Mouse (Mus musculus) ES-E14 (cell line): ENCODE data around the gene Bcl9l. TPM values are rescaled to one million over a fixed set of nuclear protein-coding genes. Genes with fewer than 3 reads are reported as not detected.

Source experiments
- DNase-seq: peaks from one replicate; pipeline ENCODE4 v3.0.0-alpha.2; 2013; ENCODE audit warnings: low read depth, low spot score
- H3K27ac ChIP-seq: 2 replicates; pipeline ENCODE4 v1.5.1; 2012; ENCODE audit warnings: low read depth, mild to moderate bottlenecking, low read length, moderate library complexity, mixed read lengths; ENCODE audit not compliant: poor library complexity, insufficient read depth, severe bottlenecking
- H3K36me3 ChIP-seq: 2 replicates; pipeline ENCODE4 v1.6.1; 2012; ENCODE audit warnings: mild to moderate bottlenecking, low read length, moderate library complexity, mixed read lengths; ENCODE audit not compliant: control insufficient read depth, poor library complexity, insufficient read depth, severe bottlenecking
- H3K4me1 ChIP-seq, 2 experiments: fragments of 150-350 bp in 1 of 2; sonication (generic) in 1 of 2; 2 replicates each; pipeline ENCODE4 v1.6.1; 2012; ENCODE audit warnings: low read length in 2 of 2, mild to moderate bottlenecking in 1 of 2, mixed read lengths in 1 of 2; ENCODE audit not compliant: control insufficient read depth in 2 of 2, insufficient read depth in 2 of 2, poor library complexity in 1 of 2
- H3K4me3 ChIP-seq, 2 experiments: fragments of 150-350 bp in 1 of 2; sonication (generic) in 1 of 2; 2 replicates each; pipeline ENCODE4 v1.5.1; 2012; ENCODE audit warnings: low read length in 2 of 2, low read depth in 1 of 2, mild to moderate bottlenecking in 1 of 2, mixed read lengths in 1 of 2; ENCODE audit not compliant: insufficient read depth in 1 of 2, poor library complexity in 1 of 2, severe bottlenecking in 1 of 2
- H3K9ac ChIP-seq: 2 replicates; pipeline ENCODE4 v1.6.1; 2012; ENCODE audit warnings: low read depth, mild to moderate bottlenecking, low read length, mixed read lengths; ENCODE audit not compliant: poor library complexity, insufficient read depth, severe bottlenecking
- H3K9me3 ChIP-seq: fragments of 150-350 bp; sonication (generic); 2 replicates; pipeline ENCODE4 v1.6.1; 2012; ENCODE audit warnings: low read depth, mild to moderate bottlenecking, low read length; ENCODE audit not compliant: control insufficient read depth, insufficient read depth
- CHD2 ChIP-seq: IDR thresholded peaks from 2 replicates; pipeline ENCODE4 v1.6.1; 2014; ENCODE audit warnings: mild to moderate bottlenecking, low read depth, low read length, inconsistent platforms
- HCFC1 ChIP-seq: IDR thresholded peaks from 2 replicates; pipeline ENCODE4 v1.6.1; 2012; ENCODE audit warnings: low read length, inconsistent platforms, borderline replicate concordance; ENCODE audit not compliant: insufficient read depth
- MAFK ChIP-seq: IDR thresholded peaks from 2 replicates; pipeline ENCODE4 v1.6.1; 2014; ENCODE audit warnings: mild to moderate bottlenecking, low read depth, low read length, inconsistent platforms; ENCODE audit not compliant: insufficient read depth
- ZC3H11A ChIP-seq: IDR thresholded peaks from 2 replicates; pipeline ENCODE4 v1.6.1; 2012; ENCODE audit warnings: low read depth, mild to moderate bottlenecking, inconsistent platforms, low read length, borderline replicate concordance
- ZNF384 ChIP-seq: IDR thresholded peaks from 2 replicates; pipeline ENCODE4 v1.6.1; 2012; ENCODE audit warnings: low read depth, low read length, inconsistent platforms
- in situ Hi-C, 2 experiments: fragments of 600-800 bp; cut with MboI; formaldehyde crosslinking; loops; one replicate each; pipeline ENCODE4 v1.15.1; 2025; ENCODE audit warnings: low sequenced_read_pairs in 2 of 2, inconsistent platforms in 1 of 2; ENCODE audit not compliant: unreplicated experiment in 2 of 2
- total RNA-seq: library from RNA; depleted of rRNA; stranded (reverse); fragments of 300-350 nt; gene quantifications from 2 replicates; pipeline ENCODE4 v1.2.3, GENCODE M21; 2012

Bcl9l gene
- total RNA-seq, 1 experiment = 6.7 TPM

- H3K4me3 ChIP-seq = peak overlapping the region; percentile 64 to 67; a peak in 3 of 4 replicates
- H3K4me1 ChIP-seq = peaks cover 0 to 59% of the 10 kb centered on the region in 2 experiments; a peak in 2 of 4 replicates
- in situ Hi-C loops = loop anchor here in 1 of 2 experiments (5.0 kb wide), 1 partner anchor 47 kb away; the partner anchor contains the start of gene Upk2
- TF ChIP-seq ZC3H11A (no peak), HCFC1 (no peak), CHD2 (no peak), MAFK (no peak), ZNF384 (no peak)
- no peak overlapping the region for H3K27ac ChIP-seq
- H3K36me3 ChIP-seq = no peaks in the 10 kb centered on the region
- peak overlapping the region; percentile 6; the same call in 1 of the 2 replicates for H3K9ac ChIP-seq
- no peaks in the 10 kb centered on the region for H3K9me3 ChIP-seq
- DNase-seq = no peak
Observed at GRCm38 (mm10) chr9:44499356-44500162, 16.9 kb downstream of the Bcl9l start.

DNA sequence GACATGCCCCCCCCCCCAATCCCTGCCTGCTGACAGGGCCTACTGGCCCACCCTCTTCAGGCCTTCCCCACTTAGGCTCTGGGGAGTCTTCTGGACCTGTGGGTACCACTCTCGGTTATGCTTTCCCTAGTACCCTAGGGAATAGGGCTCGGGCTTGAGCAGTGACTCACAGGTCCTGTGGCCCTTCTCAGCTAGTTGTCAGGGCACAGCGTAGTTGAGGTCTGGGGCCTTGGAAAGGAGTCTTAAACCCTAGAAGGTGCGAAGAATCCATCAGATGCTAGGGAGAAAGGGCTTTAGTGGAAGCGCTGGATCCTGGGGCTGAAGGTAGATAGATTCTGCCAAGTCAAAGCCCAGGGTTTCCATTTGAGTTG lies 17.5 kb downstream of the Bcl9l start:
- no peaks in the 10 kb centered on the region for H3K36me3 ChIP-seq
- TF ChIP-seq ZC3H11A = no peak
- TF ChIP-seq HCFC1 = no peak
- no peak for TF ChIP-seq MAFK
- TF ChIP-seq ZNF384 = no peak
- no peak for TF ChIP-seq CHD2
- H3K9me3 ChIP-seq = no peaks in the 10 kb centered on the region

DNA sequence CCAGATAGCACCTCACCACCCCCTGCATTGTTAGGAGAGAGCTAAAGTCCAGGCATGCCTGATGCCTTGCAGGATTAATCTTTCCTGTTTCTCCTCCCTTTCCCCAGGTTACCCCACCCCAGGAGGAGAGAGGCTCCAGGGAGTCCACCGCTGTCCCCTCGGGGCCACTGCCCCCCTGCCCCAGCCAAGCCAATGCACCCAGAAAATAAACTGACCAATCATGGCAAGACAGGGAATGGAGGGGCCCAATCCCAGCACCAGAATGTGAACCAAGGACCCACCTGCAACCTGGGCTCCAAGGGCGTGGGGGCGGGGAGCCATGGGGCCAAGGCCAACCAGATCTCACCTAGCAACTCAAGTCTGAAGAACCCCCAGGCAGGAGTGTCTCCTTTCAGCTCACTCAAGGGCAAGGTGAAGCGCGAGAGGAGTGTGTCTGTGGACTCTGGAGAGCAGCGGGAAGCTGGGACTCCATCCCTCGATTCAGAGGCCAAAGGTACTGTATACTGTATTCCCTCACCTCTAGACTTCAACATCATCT lies 18.1 kb downstream of the Bcl9l start:
- in situ Hi-C loops = loop anchor here in 1 of 2 experiments (5.0 kb wide), 1 partner anchor 48 kb away; the partner anchor contains the start of gene Upk2
- TF ChIP-seq ZC3H11A (no peak), ZNF384 (no peak), CHD2 (no peak), MAFK (no peak)
- Histone ChIP-seq H3K4me3 (no peak overlapping the region), H3K27ac (no peak overlapping the region), H3K36me3 (no peaks in the 10 kb centered on the region), H3K9me3 (no peaks in the 10 kb centered on the region), H3K4me1 (peaks cover 0 to 50% of the 10 kb centered on the region in 2 experiments; a peak in 2 of 4 replicates), H3K9ac (no peak overlapping the region)
- no peak for DNase-seq

More for the DNA sequence above, 17.5 kb downstream of the Bcl9l start:
- in situ Hi-C loops = loop anchor here in 1 of 2 experiments (5.0 kb wide), 1 partner anchor 48 kb away; the partner anchor contains the start of gene Upk2
- Histone ChIP-seq H3K4me1 (peaks cover 0 to 53% of the 10 kb centered on the region in 2 experiments; a peak in 2 of 4 replicates), H3K27ac (no peak overlapping the region), H3K4me3 (no peak overlapping the region), H3K9ac (no peak overlapping the region)
- no peak for DNase-seq

- TF ChIP-seq ZNF384 (no peak), HCFC1 (no peak), ZC3H11A (no peak), MAFK (no peak), CHD2 (no peak)
- 0 out of 2 replicates have a peak, but pooled peaks cover 4% of the 10 kb centered on the region for H3K36me3 ChIP-seq
- peaks cover 0 to 49% of the 10 kb centered on the region in 2 experiments; a peak in 2 of 4 replicates for H3K4me1 ChIP-seq
- peak overlapping the region in 1 of 2 experiments; percentile 24; a peak in 2 of 4 replicates for H3K4me3 ChIP-seq
- no peaks in the 10 kb centered on the region for H3K9me3 ChIP-seq
- no peak overlapping the region for H3K27ac ChIP-seq
- H3K9ac ChIP-seq = no peak overlapping the region
- DNase-seq = no peak
- in situ Hi-C loops = loop anchor here in 1 of 2 experiments (5.0 kb wide), 1 partner anchor 49 kb away; the partner anchor contains the start of gene Upk2
Observed at GRCm38 (mm10) chr9:44501206-44501879, 18.7 kb downstream of the Bcl9l start.
